ENCODE assay signal across 8 mouse cellular contexts in the genomic region with DNA sequence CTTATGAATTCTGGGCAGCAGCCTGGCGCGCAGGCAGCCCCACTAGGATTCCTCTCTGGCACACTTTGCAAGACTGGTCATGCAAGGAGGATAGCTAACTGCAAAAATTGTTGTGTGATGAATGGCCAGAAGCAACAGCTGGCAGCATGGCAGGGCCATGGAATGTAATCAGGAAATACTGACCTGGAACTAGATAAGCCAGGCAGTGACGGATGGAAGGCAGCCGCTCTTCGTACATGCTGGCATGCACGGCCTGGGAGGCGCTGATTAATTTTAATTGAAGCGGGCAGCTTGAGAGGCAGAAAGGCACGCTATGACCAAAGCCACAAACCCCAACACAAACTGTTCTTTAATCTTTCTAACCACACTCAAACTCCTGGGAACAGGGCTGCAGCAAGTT. TPM values are rescaled to one million over a fixed set of nuclear protein-coding genes. Genes with fewer than 3 reads are reported as not detected.
A peak's percentile ranks its signal among the peaks of the same experiment; 100 is the strongest.
DNase-seq lines count a peak whose midpoint lies in the region; ATAC-seq and TF ChIP-seq lines count a peak whose summit lies in the region.

No protein-coding gene starts in this region.

- H3K4me3 ChIP-seq in C2C12 (ENCODE audit: insufficient read depth, poor library complexity, severe bottlenecking) = no peak overlapping the region
- H3K4me3 ChIP-seq in heart, embryonic 13.5 days = no peak overlapping the region

- WGBS in heart, embryonic 13.5 days = 6% methylated on average over 9 of the region's 9 CpGs

- DNase-seq in adrenal gland, adult 2 months = peak; percentile 69
- DNase-seq in kidney, postnatal 14 days = peak; percentile 25
- no peak for DNase-seq in left cerebral cortex, postnatal 36 days (ENCODE audit: low spot score in 2 of 2)
- no peak for DNase-seq in frontal cortex, postnatal 14 days (ENCODE audit: low spot score in 2 of 2)

- peak overlapping the region; percentile 49 for H3K4me2 ChIP-seq in heart, embryonic 13.5 days

- no peaks in the 10 kb centered on the region for H3K27me3 ChIP-seq in C2C12 (ENCODE audit: control insufficient read depth, insufficient read depth, insufficient read length)
- no peaks in the 10 kb centered on the region for H3K27me3 ChIP-seq in heart, embryonic 13.5 days (replicated peaks)

- no peak overlapping the region for H3ac ChIP-seq in C2C12 (ENCODE audit: control insufficient read depth, insufficient read length, low read depth)

- ATAC-seq in heart, embryonic 13.5 days (ENCODE audit: extremely low read depth, insufficient number of reproducible peaks, low FRiP score, low TSS enrichment) = peak; percentile 61; the same call in 1 of the 2 replicates
- peak; percentile 94 for ATAC-seq in megakaryocyte progenitor cell, adult 5-6 weeks (replicated peaks; ENCODE audit: poor library complexity)
- no peak for ATAC-seq in erythroblast, adult 5-6 weeks (replicated peaks; ENCODE audit: low FRiP score, poor library complexity, severe bottlenecking)

- no peaks in the 10 kb centered on the region for H3K79me3 ChIP-seq in C2C12 (ENCODE audit: low read depth)

- no peaks in the 10 kb centered on the region for H3K36me3 ChIP-seq in C2C12 (ENCODE audit: control insufficient read depth, insufficient read depth)
- H3K36me3 ChIP-seq in heart, embryonic 13.5 days = no peaks in the 10 kb centered on the region

- peak overlapping the region; percentile 61 for H3K9ac ChIP-seq in heart, embryonic 13.5 days

- H3K27ac ChIP-seq in heart, embryonic 13.5 days (replicated peaks) = peak overlapping the region; percentile 84

- intact Hi-C loops in left cerebral cortex, postnatal 36 days (cut with DNase I) = no loop called here

- no peak for TF ChIP-seq CTCF in C2C12 (IDR thresholded peaks at IDR 0.05; ENCODE audit: control insufficient read depth, insufficient read depth, insufficient read length)

- H3K79me2 ChIP-seq in C2C12 (ENCODE audit: control insufficient read depth, insufficient read depth) = no peaks in the 10 kb centered on the region

- no peaks in the 10 kb centered on the region for H3K9me3 ChIP-seq in heart, embryonic 13.5 days

- peaks cover 62% of the 10 kb centered on the region for H3K4me1 ChIP-seq in heart, embryonic 13.5 days

TF ChIP-seq in C2C12, 6 proteins besides CTCF, POLR2A, EP300 and RAD21:
- TF ChIP-seq MYOD1 (IDR thresholded peaks at IDR 0.05; ENCODE audit: control insufficient read depth, insufficient read length, low read depth) = peak; percentile 98
- no peak for TF ChIP-seq FOSL1 (IDR thresholded peaks at IDR 0.05; ENCODE audit: insufficient read depth, low read length, poor library complexity, severe bottlenecking)
- TF ChIP-seq CEBPB (IDR thresholded peaks at IDR 0.05; ENCODE audit: low read depth) = no peak
- no peak for TF ChIP-seq USF1 (IDR thresholded peaks at IDR 0.05; ENCODE audit: low read depth)
- TF ChIP-seq MYOG (IDR thresholded peaks at IDR 0.05; ENCODE audit: control insufficient read depth, extremely low read depth, insufficient read length) = no peak
- TF ChIP-seq MAX (IDR thresholded peaks at IDR 0.05) = peak; percentile 60

RNA-seq across cellular contexts. Expression of gene Ktn1, which starts 13.8 kb away (rescaled TPM):
- 14.8 TPM for polyA plus RNA-seq in C2C12 (2012; fragmentation: generic; extraction: Trizol)
- 10 to 100 TPM; 38.3 to 55.1 TPM for total RNA-seq in adrenal gland, adult 2 months (2021)
- 2.1 and 3.4 TPM in 2 replicates for polyA plus RNA-seq in adrenal gland, adult 2 months (2012; rRNA removed)
- 58.5 and 65.1 TPM in 2 replicates for polyA plus RNA-seq in heart, embryonic 13.5 days (2015; fragmentation: Nextera tagmentation; extraction: Ambion mirVana)
- 36.4 and 47.8 TPM in 2 replicates for total RNA-seq in megakaryocyte progenitor cell, adult 5-6 weeks (2015)
- total RNA-seq in megakaryocyte progenitor cell, adult 5-6 weeks (2017) = 33.9 and 63.2 TPM in 2 replicates
- total RNA-seq in erythroblast, adult 5-6 weeks (2015; ENCODE audit: low replicate concordance) = 7.3 and 48.0 TPM in 2 replicates
- 6.6 and 17.8 TPM in 2 replicates for total RNA-seq in erythroblast, adult 5-6 weeks (2017; ENCODE audit: low replicate concordance)
- 10 to 100 TPM; 75.8 to 98.4 TPM for total RNA-seq in left cerebral cortex, postnatal 36 days (2021)

Comparison
In these comparisons a context has a peak if more than half of its experiments do, and no peak if none do; other contexts are left out.
1. DNase-seq: peak in adrenal gland, adult 2 months (single experiment) and kidney, postnatal 14 days (single experiment); none in left cerebral cortex, postnatal 36 days (0 of 2) and frontal cortex, postnatal 14 days (0 of 2).